Mouse (Mus musculus) small intestine, adult 2 months (tissue): ENCODE data around the gene Atp5mpl. TPM values are rescaled to one million over a fixed set of nuclear protein-coding genes. Genes with fewer than 3 reads are reported as not detected.

Source experiments
- H3K27ac ChIP-seq: fragments of 200-500 bp; 2 replicates; pipeline ENCODE4 v1.5.1; 2012; ENCODE audit warnings: low read depth, low read length, control low read depth, inconsistent platforms; ENCODE audit not compliant: insufficient read depth
- H3K27me3 ChIP-seq: fragments of 200-500 bp; 2 replicates; pipeline ENCODE4 v1.6.1; 2012; ENCODE audit warnings: mild to moderate bottlenecking, moderate library complexity, low read length, inconsistent platforms; ENCODE audit not compliant: control insufficient read depth, insufficient read depth
- H3K36me3 ChIP-seq: fragments of 200-500 bp; 2 replicates; pipeline ENCODE4 v1.6.1; 2012; ENCODE audit warnings: mild to moderate bottlenecking, low read length, control low read depth, inconsistent platforms; ENCODE audit not compliant: control insufficient read depth, insufficient read depth
- H3K4me1 ChIP-seq: fragments of 200-500 bp; 2 replicates; pipeline ENCODE4 v1.6.1; 2012; ENCODE audit warnings: low read length, inconsistent platforms, mixed read lengths; ENCODE audit not compliant: control insufficient read depth, insufficient read depth, insufficient read length
- H3K4me3 ChIP-seq: fragments of 200-500 bp; 2 replicates; pipeline ENCODE4 v1.5.1; 2012; ENCODE audit warnings: low read depth, mild to moderate bottlenecking, control low read depth, inconsistent platforms, low read length, moderate library complexity
- CTCF ChIP-seq: fragments of 200-500 bp; IDR thresholded peaks from 2 replicates; pipeline ENCODE4 v1.5.1; 2012; ENCODE audit warnings: low read depth, mild to moderate bottlenecking, control low read depth, inconsistent platforms, low read length, moderate library complexity, mixed read lengths; ENCODE audit not compliant: insufficient replicate concordance, insufficient read length; ENCODE audit errors: extremely low read depth
- POLR2A ChIP-seq: fragments of 200-500 bp; IDR thresholded peaks from 2 replicates; pipeline ENCODE4 v1.6.1; 2012; ENCODE audit warnings: low read depth, mild to moderate bottlenecking, control low read depth, inconsistent platforms, low read length, moderate library complexity
- WGBS: fragments of 180-500 bp; shearing (Covaris S2); methylation state at CpG from one replicate; pipeline ENCODE4 v1.1.7; 2018; 5-methylcytosine and 5-hydroxymethylcytosine counted together
- polyA plus RNA-seq: library from polyadenylated mRNA; depleted of rRNA; stranded (reverse); fragments of >200 nt; gene quantifications from 2 replicates; pipeline ENCODE4 v1.2.3, GENCODE M21; 2012

Atp5mpl gene
- polyA plus RNA-seq, 1 experiment: 17.1 TPM

DNA sequence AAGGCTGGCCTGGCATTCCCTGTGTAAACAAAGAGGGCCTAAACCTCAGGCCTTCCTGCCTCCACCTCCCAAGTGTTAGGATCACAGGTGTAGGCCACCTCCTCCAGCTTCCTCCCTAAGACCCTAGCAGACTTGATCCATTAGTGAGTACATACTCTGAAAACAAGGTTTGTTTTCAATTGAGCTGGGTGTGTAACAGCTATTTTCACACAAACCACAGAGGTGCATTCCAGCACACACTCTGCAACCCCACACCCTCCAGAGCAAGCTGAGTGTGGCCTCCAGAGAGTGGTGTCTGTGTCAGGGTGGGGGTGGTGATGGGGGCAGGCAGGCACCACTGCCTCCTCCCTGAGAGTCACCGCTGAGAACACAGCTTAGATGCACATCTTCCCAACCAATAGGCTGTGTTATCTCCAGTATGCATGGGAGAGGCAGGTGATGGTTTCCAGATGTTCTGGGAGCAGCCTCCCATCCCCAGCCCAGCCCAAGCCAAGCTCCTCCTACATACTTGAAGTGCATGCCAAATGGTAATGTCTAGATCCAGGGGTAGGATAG is 28.1 kb downstream of the Atp5mpl start:
- Histone ChIP-seq H3K27ac (no peak overlapping the region), H3K4me1 (peaks cover 31% of the 10 kb centered on the region), H3K4me3 (no peak overlapping the region), H3K27me3 (no peaks in the 10 kb centered on the region), H3K36me3 (no peaks in the 10 kb centered on the region)
- TF ChIP-seq CTCF (no peak), POLR2A (no peak)
- 22% methylated on average over 1 of the region's 1 CpGs for WGBS

- no peaks in the 10 kb centered on the region for H3K36me3 ChIP-seq
- H3K27me3 ChIP-seq: no peaks in the 10 kb centered on the region
- TF ChIP-seq CTCF: no peak
- TF ChIP-seq POLR2A: no peak
- 21% methylated on average over 24 of the region's 24 CpGs for WGBS
- peaks cover 34% of the 10 kb centered on the region for H3K4me1 ChIP-seq
- peak overlapping the region; percentile 49 for H3K4me3 ChIP-seq
- peak overlapping the region; percentile 95 for H3K27ac ChIP-seq
Observed at GRCm38 (mm10) chr12:111936706-111937550, 29.8 kb downstream of the Atp5mpl start.

- Histone ChIP-seq H3K4me1 (peaks cover 37% of the 10 kb centered on the region), H3K36me3 (no peaks in the 10 kb centered on the region), H3K27me3 (no peaks in the 10 kb centered on the region), H3K27ac (peak overlapping the region; percentile 72), H3K4me3 (peak overlapping the region; percentile 45; the same call in 1 of the 2 replicates)
- WGBS: 15% methylated on average over 2 of the region's 2 CpGs
- TF ChIP-seq POLR2A: no peak
- TF ChIP-seq CTCF: no peak
Observed at GRCm38 (mm10) chr12:111933971-111934370, 32.8 kb downstream of the Atp5mpl start.

GRCm38 (mm10) chr12:111933032-111933704 is 33.6 kb downstream of the Atp5mpl start:
- TF ChIP-seq POLR2A: 0 out of 2 replicates have a peak, but pooled peaks have one; percentile 19
- peak; percentile 32; the same call in 1 of the 2 replicates for TF ChIP-seq CTCF
- no peaks in the 10 kb centered on the region for H3K27me3 ChIP-seq
- WGBS: 17% methylated on average over 11 of the region's 11 CpGs
- H3K4me1 ChIP-seq: peaks cover 32% of the 10 kb centered on the region
- H3K36me3 ChIP-seq: no peaks in the 10 kb centered on the region
- peak overlapping the region; percentile 45 for H3K4me3 ChIP-seq
- peak overlapping the region; percentile 72 for H3K27ac ChIP-seq

DNA sequence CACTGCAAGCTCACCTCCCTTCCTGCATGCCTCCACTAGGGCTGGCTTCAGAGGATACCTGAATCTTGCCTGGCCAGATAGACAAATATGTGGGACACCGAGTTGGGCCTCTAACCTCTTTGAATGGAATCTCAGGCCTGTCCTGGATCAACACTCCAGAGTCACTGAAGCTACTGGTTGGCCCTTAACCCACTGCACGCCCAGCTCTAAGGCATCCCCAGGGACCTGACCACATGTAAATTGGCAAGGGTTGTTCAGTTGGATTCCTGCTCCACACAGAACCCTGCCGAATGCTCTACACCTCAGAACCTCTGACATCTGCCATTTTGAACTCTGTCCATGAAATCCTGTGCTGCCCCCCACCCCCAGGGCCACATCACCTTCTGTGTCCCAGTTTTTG is 34.3 kb downstream of the Atp5mpl start:
- no peaks in the 10 kb centered on the region for H3K36me3 ChIP-seq
- H3K4me1 ChIP-seq: peaks cover 29% of the 10 kb centered on the region
- TF ChIP-seq POLR2A: no peak
- TF ChIP-seq CTCF: no peak
- no peak overlapping the region for H3K4me3 ChIP-seq
- no peak overlapping the region for H3K27ac ChIP-seq
- H3K27me3 ChIP-seq: no peaks in the 10 kb centered on the region
- whole genome bisulfite sequencing: 67% methylated on average over 3 of the region's 3 CpGs

DNA sequence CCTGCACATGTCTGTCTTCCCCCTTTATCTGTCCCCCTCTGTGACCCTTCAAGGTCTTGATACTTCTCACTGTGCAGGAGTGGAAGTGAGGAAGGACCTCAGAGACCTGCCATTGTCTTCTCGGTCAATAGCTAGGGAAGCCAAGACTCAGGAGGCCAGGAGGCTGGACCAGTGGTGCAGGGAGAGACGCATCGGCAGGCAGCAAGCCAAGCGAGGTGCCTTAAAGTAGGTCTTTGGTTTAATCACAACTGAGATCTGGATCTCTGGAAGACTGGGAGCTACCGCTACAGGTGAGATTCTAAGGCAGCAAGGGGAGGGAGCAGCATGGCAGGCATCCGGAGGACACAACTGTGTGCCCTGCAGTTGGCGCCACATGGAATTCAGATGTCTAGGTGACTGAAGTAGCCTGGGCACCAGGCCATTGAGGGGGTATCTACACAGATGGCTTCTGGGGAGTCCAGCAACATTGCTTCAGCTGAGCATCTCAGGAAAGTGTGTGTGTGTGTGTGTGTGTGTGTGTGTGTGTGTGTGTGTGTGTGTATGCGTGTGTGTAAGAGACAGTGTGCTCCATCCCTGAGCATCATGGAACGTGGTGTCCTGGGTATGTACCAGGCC is 35.3 kb downstream of the Atp5mpl start:
- Histone ChIP-seq H3K27ac (no peak overlapping the region), H3K27me3 (no peaks in the 10 kb centered on the region), H3K36me3 (no peaks in the 10 kb centered on the region), H3K4me1 (peaks cover 26% of the 10 kb centered on the region; the same call in 1 of the 2 replicates), H3K4me3 (no peak overlapping the region)
- TF ChIP-seq POLR2A (no peak), CTCF (no peak)
- WGBS: 92% methylated on average over 9 of the region's 9 CpGs
